Mouse (Mus musculus): Measurements from ENCODE around the gene Serinc2.

DNA sequence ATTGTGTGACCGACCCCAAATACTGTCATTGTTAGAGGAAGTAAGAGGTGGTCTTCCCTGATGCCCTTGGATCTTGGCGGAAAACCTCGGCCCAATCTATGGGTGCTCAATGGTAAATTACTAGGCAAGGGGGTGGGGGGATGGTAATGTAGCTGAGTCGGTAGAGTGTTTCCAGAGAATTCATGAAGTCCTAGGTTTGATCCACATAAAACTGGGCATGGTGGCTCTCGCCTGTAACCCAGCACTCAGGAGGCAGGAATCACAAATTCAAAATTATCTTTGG lies 3.2 kb downstream of the Serinc2 start:
- TF ChIP-seq CTCF (IDR thresholded peaks at IDR 0.05; ENCODE audit: low read depth) = no peak
- no peak for TF ChIP-seq EP300 (IDR thresholded peaks at IDR 0.05; ENCODE audit: low read depth)

Data from heart, postnatal 0 days (tissue).